Mouse (Mus musculus) cerebellum, adult 2 months (tissue): Measurements from ENCODE around the gene Bach2.

Experiments used
- CTCF ChIP-seq: fragments of 200-500 bp; IDR thresholded peaks from 2 replicates; pipeline ENCODE4 v1.5.1; 2011; ENCODE audit warnings: low read depth, mild to moderate bottlenecking, control low read depth, low read length, moderate library complexity, borderline replicate concordance; ENCODE audit not compliant: insufficient read depth
- POLR2A ChIP-seq: fragments of 200-500 bp; IDR thresholded peaks from 2 replicates; pipeline ENCODE4 v1.6.1; 2011; ENCODE audit warnings: low read length, control low read depth, borderline replicate concordance; ENCODE audit not compliant: insufficient read depth

DNA sequence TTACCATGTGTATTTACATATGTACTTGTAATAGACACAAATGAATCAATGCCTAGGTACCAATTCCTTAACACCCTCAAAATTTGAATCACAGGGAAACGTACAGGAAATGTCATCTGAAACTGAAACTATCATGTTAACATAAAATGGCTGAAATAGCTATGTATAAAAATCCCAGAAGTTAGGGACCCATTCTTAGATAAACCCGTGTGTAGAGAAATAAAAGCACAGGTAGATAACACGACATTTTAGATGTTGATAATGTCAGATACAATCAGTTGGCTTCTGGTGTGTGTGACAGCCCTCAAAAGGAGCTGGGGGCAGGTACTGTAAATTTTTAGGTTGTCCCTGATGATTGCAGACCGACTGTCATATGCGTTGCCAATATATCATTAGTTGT is 96.2 kb downstream of the Bach2 start:
- TF ChIP-seq CTCF, result no peak
- TF ChIP-seq POLR2A, result no peak
